Mouse (Mus musculus): ENCODE measurements around the gene Rhoc. TPM values are rescaled to one million over a fixed set of nuclear protein-coding genes. Genes with fewer than 3 reads are reported as not detected.
A peak's percentile ranks its signal among the peaks of the same experiment; 100 is the strongest.
"Not testable (repeated sequence)": the region's sequence is repeated elsewhere in the genome, so short reads cannot be mapped to it uniquely, and the experiment has no call there.

Gene Rhoc
- polyA plus RNA-seq (2015; fragmentation: Nextera tagmentation; extraction: Ambion mirVana): 19.4 and 21.5 TPM in 2 replicates

- H3K9me3 ChIP-seq (replicated peaks): no peaks in the 10 kb centered on the region
- H3K4me2 ChIP-seq: peak within 1 kb of the TSS; percentile 71
- H3K4me3 ChIP-seq (replicated peaks): peak within 1 kb of the TSS; percentile 58
- peaks cover 68% of the 10 kb centered on the region for H3K27me3 ChIP-seq
- peaks cover 35% of the 10 kb centered on the region for H3K4me1 ChIP-seq (replicated peaks)
- DNase-seq (no peak), ATAC-seq (ENCODE audit: low read depth) (no peak)
- whole genome bisulfite sequencing (ENCODE audit: insufficient replicate concordance): 46% methylated on average over 3 of the region's 3 CpGs
- H3K36me3 ChIP-seq: no peaks in the 10 kb centered on the region; the same call in 1 of the 2 replicates
- no peak within 1 kb of the TSS for H3K27ac ChIP-seq
- peak within 1 kb of the TSS; percentile 64 for H3K9ac ChIP-seq
Observed at GRCm38 (mm10) chr3:104788075-104788474, at the start of gene Rhoc. Rhoc (plus strand) TSS chr3:104788375.

- Histone ChIP-seq H3K27ac (no peak overlapping the region), H3K36me3 (no peaks in the 10 kb centered on the region), H3K27me3 (no peaks in the 10 kb centered on the region), H3K9me3 (replicated peaks) (no peaks in the 10 kb centered on the region), H3K4me2 (no peak overlapping the region), H3K4me3 (replicated peaks) (no peak overlapping the region), H3K4me1 (replicated peaks) (no peaks in the 10 kb centered on the region), H3K9ac (no peak overlapping the region)
- ATAC-seq (ENCODE audit: low read depth): no peak
- no peak for DNase-seq
- 80% methylated on average over 3 of the region's 3 CpGs for WGBS (ENCODE audit: insufficient replicate concordance)
Observed at GRCm38 (mm10) chr3:104741954-104742353, 46.2 kb upstream of the Rhoc start.

GRCm38 (mm10) chr3:104743161-104743560 lies 45.0 kb upstream of the Rhoc start:
- no peaks in the 10 kb centered on the region for H3K36me3 ChIP-seq
- 59% methylated on average over 1 of the region's 1 CpGs for WGBS (ENCODE audit: insufficient replicate concordance)

DNA sequence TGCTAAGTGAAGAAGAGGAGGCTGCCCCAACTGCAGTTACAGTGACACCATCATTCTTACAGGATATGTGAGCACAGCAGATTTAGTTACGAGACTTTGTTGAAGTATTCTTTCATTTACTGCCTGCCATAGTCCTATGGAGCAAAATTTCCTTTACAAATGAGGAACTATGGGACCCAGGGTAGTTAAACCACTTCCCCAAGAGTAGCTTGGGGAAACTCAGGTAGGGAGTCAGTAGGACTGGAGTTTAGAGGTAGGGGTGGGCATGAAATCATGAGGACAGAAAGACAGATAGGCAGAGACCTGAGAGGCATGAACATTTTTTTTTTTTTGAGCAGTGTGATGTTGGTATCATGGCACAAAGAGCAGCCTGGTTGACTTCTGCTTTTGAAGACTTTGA lies 44.3 kb upstream of the Rhoc start:
- ATAC-seq (ENCODE audit: low read depth): no peak
- no peak overlapping the region for H3K9ac ChIP-seq
- no peaks in the 10 kb centered on the region for H3K4me1 ChIP-seq (replicated peaks)
- no peaks in the 10 kb centered on the region for H3K36me3 ChIP-seq
- H3K9me3 ChIP-seq (replicated peaks): no peaks in the 10 kb centered on the region
- no peaks in the 10 kb centered on the region for H3K27me3 ChIP-seq
- DNase-seq: no peak
- H3K4me2 ChIP-seq: no peak overlapping the region
- WGBS (ENCODE audit: insufficient replicate concordance): 17% methylated on average over 1 of the region's 1 CpGs
- no peak overlapping the region for H3K4me3 ChIP-seq (replicated peaks)
- H3K27ac ChIP-seq: no peak overlapping the region

More at GRCm38 (mm10) chr3:104743161-104743560, 45.0 kb upstream of the Rhoc start:
- no peaks in the 10 kb centered on the region for H3K27me3 ChIP-seq
- no peaks in the 10 kb centered on the region for H3K4me1 ChIP-seq (replicated peaks)
- H3K4me2 ChIP-seq: no peak overlapping the region
- no peak overlapping the region for H3K4me3 ChIP-seq (replicated peaks)
- no peak overlapping the region for H3K27ac ChIP-seq
- no peak overlapping the region for H3K9ac ChIP-seq
- ATAC-seq (ENCODE audit: low read depth) (no peak), DNase-seq (no peak)
- no peaks in the 10 kb centered on the region for H3K9me3 ChIP-seq (replicated peaks)

DNA sequence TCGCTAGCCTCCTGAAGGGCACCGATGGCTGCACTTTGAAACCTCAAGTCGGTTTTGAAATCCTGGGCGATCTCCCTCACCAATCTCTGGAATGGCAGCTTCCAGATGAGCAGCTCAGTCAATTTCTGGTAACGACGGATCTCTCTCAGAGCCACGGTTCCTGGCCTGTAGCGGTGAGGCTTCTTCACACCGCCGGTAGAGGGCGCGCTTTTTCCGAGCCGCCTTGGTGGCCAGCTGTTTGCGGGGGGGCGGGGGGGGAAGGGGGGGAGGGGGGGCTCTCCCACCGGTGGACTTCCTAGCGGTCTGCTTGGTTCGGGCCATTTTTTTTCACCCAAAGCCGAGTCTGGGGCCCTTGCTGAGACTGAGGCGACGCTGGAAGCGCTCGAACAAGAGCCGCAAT lies 35.3 kb upstream of the Rhoc start:
- not testable (repeated sequence) for H3K9me3 ChIP-seq (replicated peaks); H3K4me1 ChIP-seq (replicated peaks); H3K9ac ChIP-seq; ATAC-seq (ENCODE audit: low read depth); H3K27ac ChIP-seq; H3K36me3 ChIP-seq
- peaks cover 17% of the 10 kb centered on the region for H3K27me3 ChIP-seq
- peak overlapping the region; percentile 46 for H3K4me2 ChIP-seq
- WGBS (ENCODE audit: insufficient replicate concordance): 10% methylated on average over 23 of the region's 25 CpGs
- H3K4me3 ChIP-seq (replicated peaks): 0 out of 2 replicates have a peak overlapping the region, but pooled peaks have one; percentile 6
- DNase-seq: peak; percentile 24

DNA sequence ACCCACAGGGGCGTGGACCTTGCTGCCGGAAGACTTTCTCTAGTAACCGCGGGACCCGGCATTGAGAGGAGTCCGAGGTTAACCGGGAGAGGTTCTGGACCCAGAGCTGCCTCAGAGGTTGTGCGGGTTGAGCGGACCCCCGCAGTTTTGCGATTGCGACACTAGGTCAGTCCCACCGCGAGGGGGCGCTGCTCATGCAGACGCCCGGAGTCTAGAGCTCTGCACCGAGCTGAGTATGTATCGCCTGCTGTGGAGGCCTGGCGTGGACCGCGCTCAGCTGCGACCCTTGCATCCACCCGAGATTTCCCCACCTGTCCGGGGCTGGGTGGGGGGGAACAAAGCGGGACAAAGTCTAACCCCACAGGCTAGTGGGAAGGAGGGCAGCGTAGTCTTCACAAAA lies 29.8 kb upstream of the Rhoc start:
- H3K27me3 ChIP-seq: peaks cover 30% of the 10 kb centered on the region
- no peaks in the 10 kb centered on the region for H3K9me3 ChIP-seq (replicated peaks)
- H3K4me1 ChIP-seq (replicated peaks): peaks cover 35% of the 10 kb centered on the region
- H3K4me2 ChIP-seq: peak overlapping the region; percentile 66
- DNase-seq: peak; percentile 54
- H3K4me3 ChIP-seq (replicated peaks): peak overlapping the region; percentile 46
- peak; percentile 58 for ATAC-seq (ENCODE audit: low read depth)
- WGBS (ENCODE audit: insufficient replicate concordance): 4% methylated on average over 27 of the region's 27 CpGs
- H3K36me3 ChIP-seq: no peaks in the 10 kb centered on the region
- H3K27ac ChIP-seq: no peak overlapping the region
- peak overlapping the region; percentile 31; the same call in 1 of the 2 replicates for H3K9ac ChIP-seq

DNA sequence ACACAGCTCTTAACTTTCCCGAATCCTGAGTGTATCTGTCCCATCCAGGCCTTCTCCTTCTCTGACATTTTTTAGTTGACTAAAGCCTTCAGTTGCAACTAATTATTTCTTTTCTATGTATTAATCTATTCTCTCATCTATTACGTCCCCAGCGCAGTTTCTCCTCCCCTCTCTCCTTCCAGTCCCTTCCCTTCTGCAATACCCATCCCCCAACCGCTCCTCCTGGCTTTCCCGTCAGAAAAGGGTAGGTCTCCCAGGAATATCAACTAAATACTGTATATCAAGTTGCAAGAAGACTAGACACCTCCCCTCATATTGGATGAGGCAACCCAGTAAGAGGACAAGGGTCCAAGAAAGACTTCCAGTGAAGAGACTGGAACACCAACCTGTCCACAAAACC lies 29.3 kb upstream of the Rhoc start:
- Histone ChIP-seq H3K9me3 (replicated peaks) (no peaks in the 10 kb centered on the region), H3K27me3 (peaks cover 25% of the 10 kb centered on the region), H3K4me3 (replicated peaks) (peak overlapping the region; percentile 46), H3K4me2 (peak overlapping the region; percentile 66), H3K9ac (peak overlapping the region; percentile 31; the same call in 1 of the 2 replicates), H3K27ac (no peak overlapping the region), H3K4me1 (replicated peaks) (peaks cover 38% of the 10 kb centered on the region), H3K36me3 (no peaks in the 10 kb centered on the region)
- no peak for DNase-seq
- no peak for ATAC-seq (ENCODE audit: low read depth)
- WGBS (ENCODE audit: insufficient replicate concordance): 13% methylated on average over 5 of the region's 5 CpGs

DNA sequence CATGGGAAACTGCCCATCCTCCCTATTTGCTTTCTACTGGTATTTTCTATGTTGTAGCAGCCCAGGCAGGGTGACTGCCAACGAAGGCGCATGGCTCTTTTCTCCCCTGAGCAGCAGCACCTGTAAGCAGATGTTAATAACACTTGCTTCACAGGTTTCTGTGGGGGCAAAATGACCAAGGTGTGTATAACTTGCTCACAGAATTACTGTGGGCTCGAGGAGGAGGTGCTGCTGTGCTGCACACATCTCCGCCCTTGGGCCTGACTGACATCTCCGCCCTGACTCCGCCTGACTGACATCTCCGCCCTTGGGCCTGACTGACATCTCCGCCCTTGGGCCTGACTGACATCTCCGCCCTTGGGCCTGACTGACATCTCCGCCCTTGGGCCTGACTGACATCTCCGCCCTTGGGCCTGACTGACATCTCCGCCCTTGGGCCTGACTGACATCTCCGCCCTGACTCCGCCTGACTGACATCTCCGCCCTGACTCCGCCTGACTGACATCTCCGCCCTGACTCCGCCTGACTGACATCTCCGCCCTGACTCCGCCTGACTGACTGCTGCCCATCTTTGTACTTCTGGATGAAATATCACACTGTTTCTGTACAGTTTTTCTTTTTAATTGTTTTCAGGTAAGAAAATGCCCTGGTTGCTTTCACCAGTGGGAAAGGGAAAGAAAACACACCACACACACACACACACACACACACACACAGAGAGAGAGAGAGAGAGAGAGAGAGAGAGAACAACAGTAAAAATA lies 25.9 kb upstream of the Rhoc start:
- Histone ChIP-seq H3K27ac (peak overlapping the region; percentile 76), H3K4me2 (peak overlapping the region; percentile 62), H3K27me3 (peaks cover 17% of the 10 kb centered on the region), H3K9ac (peak overlapping the region; percentile 57), H3K4me1 (replicated peaks) (peaks cover 38% of the 10 kb centered on the region)
- not testable (repeated sequence) for H3K9me3 ChIP-seq (replicated peaks); H3K36me3 ChIP-seq; H3K4me3 ChIP-seq (replicated peaks)
- ATAC-seq (ENCODE audit: low read depth) (peak; percentile 81), DNase-seq (peak; percentile 75)
- 21% methylated on average over 20 of the region's 20 CpGs for WGBS (ENCODE audit: insufficient replicate concordance)

- no peak overlapping the region for H3K27ac ChIP-seq
- ATAC-seq (ENCODE audit: low read depth) (no peak), DNase-seq (no peak)
- 10% methylated on average over 4 of the region's 4 CpGs for WGBS (ENCODE audit: insufficient replicate concordance)
- H3K4me3 ChIP-seq (replicated peaks): no peak overlapping the region
- no peak overlapping the region for H3K4me2 ChIP-seq
- no peak overlapping the region for H3K9ac ChIP-seq
- peaks cover 3% of the 10 kb centered on the region for H3K27me3 ChIP-seq
- no peaks in the 10 kb centered on the region for H3K36me3 ChIP-seq
- H3K9me3 ChIP-seq (replicated peaks): no peaks in the 10 kb centered on the region
- H3K4me1 ChIP-seq (replicated peaks): peaks cover 32% of the 10 kb centered on the region
Observed at GRCm38 (mm10) chr3:104765021-104765420, 23.2 kb upstream of the Rhoc start.

GRCm38 (mm10) chr3:104767141-104767540 lies 21.0 kb upstream of the Rhoc start:
- Histone ChIP-seq H3K9me3 (replicated peaks) (no peaks in the 10 kb centered on the region), H3K4me3 (replicated peaks) (no peak overlapping the region), H3K4me1 (replicated peaks) (peaks cover 20% of the 10 kb centered on the region), H3K9ac (no peak overlapping the region), H3K36me3 (no peaks in the 10 kb centered on the region), H3K27me3 (0 out of 2 replicates have a peak, but pooled peaks cover 4% of the 10 kb centered on the region), H3K27ac (no peak overlapping the region), H3K4me2 (no peak overlapping the region)
- 35% methylated on average over 2 of the region's 2 CpGs for WGBS (ENCODE audit: insufficient replicate concordance)
- ATAC-seq (ENCODE audit: low read depth): no peak
- no peak for DNase-seq

GRCm38 (mm10) chr3:104767716-104768115 lies 20.5 kb upstream of the Rhoc start:
- no peak overlapping the region for H3K9ac ChIP-seq
- no peak overlapping the region for H3K27ac ChIP-seq

GRCm38 (mm10) chr3:104769135-104769534 lies 19.0 kb upstream of the Rhoc start:
- Histone ChIP-seq H3K4me2 (no peak overlapping the region), H3K27ac (no peak overlapping the region), H3K36me3 (no peaks in the 10 kb centered on the region), H3K9ac (no peak overlapping the region), H3K4me3 (replicated peaks) (no peak overlapping the region), H3K9me3 (replicated peaks) (no peaks in the 10 kb centered on the region), H3K27me3 (peaks cover 18% of the 10 kb centered on the region), H3K4me1 (replicated peaks) (peaks cover 6% of the 10 kb centered on the region)
- ATAC-seq (ENCODE audit: low read depth) (peak; percentile 56), DNase-seq (no peak)
- 27% methylated on average over 3 of the region's 3 CpGs for WGBS (ENCODE audit: insufficient replicate concordance)

More at GRCm38 (mm10) chr3:104767716-104768115, 20.5 kb upstream of the Rhoc start:
- DNase-seq (no peak), ATAC-seq (ENCODE audit: low read depth) (no peak)
- Histone ChIP-seq H3K4me2 (no peak overlapping the region), H3K36me3 (no peaks in the 10 kb centered on the region), H3K9me3 (replicated peaks) (no peaks in the 10 kb centered on the region), H3K27me3 (peaks cover 9% of the 10 kb centered on the region; the same call in 1 of the 2 replicates), H3K4me1 (replicated peaks) (peaks cover 17% of the 10 kb centered on the region), H3K4me3 (replicated peaks) (no peak overlapping the region)
- 48% methylated on average over 4 of the region's 4 CpGs for WGBS (ENCODE audit: insufficient replicate concordance)
